Mouse (Mus musculus) adrenal gland (tissue): Measurements from ENCODE around the gene Hspa1l.

Experiments
- intact Hi-C: fragments of 180-260 bp; cut with DNase I; formaldehyde crosslinking; loops from one replicate; pipeline ENCODE4 v1.15.1; 2025

Gene Hspa1l

GRCm38 (mm10) chr17:35021842-35022477 lies 49.5 kb downstream of the Hspa1l start:
- intact Hi-C loops, result loop anchor here (5.0 to 10.0 kb wide), 3 partner anchors 40 to 213 kb away; partner anchors contain the start of genes Atp6v1g2, Ly6g5c and Nfkbil1

GRCm38 (mm10) chr17:35022541-35023060 lies 50.1 kb downstream of the Hspa1l start:
- intact Hi-C loops, result loop anchor here (5.0 to 10.0 kb wide), 3 partner anchors 40 to 212 kb away; partner anchors contain the start of genes Atp6v1g2, Ly6g5c and Nfkbil1

DNA sequence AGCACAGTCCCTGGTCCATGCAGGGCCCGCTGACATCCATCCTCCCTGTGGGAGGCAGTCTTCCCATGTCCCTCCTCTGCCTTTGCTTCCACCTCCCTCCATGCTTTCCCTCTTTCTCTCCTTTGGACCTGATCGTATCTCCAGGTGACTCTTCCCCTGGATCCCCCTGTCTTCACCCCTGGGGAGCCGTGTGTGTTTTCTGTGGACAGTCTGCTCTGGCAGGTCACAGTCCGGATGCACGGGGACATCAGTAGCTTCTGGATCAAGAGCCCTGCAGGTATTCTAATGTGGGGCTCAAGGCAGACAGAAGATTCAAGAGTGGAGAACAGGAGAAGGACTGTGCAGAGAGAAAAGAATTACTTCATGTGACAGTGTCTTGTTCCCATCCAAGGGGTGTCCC lies 50.7 kb downstream of the Hspa1l start:
- intact Hi-C loops, result loop anchor here (5.0 to 10.0 kb wide), 3 partner anchors 39 to 212 kb away; partner anchors contain the start of genes Atp6v1g2, Ly6g5c and Nfkbil1

- intact Hi-C loops, result loop anchor here (5.0 to 10.0 kb wide), 3 partner anchors 39 to 211 kb away; partner anchors contain the start of genes Atp6v1g2, Ly6g5c and Nfkbil1
Observed at GRCm38 (mm10) chr17:35023756-35024155, 51.3 kb downstream of the Hspa1l start.

- intact Hi-C loops, result loop anchor here (5.0 to 10.0 kb wide), 3 partner anchors 38 to 211 kb away; partner anchors contain the start of genes Atp6v1g2, Ly6g5c and Nfkbil1
Observed at GRCm38 (mm10) chr17:35024261-35024660, 51.8 kb downstream of the Hspa1l start.

GRCm38 (mm10) chr17:35024691-35025488 lies 52.4 kb downstream of the Hspa1l start:
- intact Hi-C loops, result loop anchor here (5.0 to 10.0 kb wide), 3 partner anchors 37 to 210 kb away; partner anchors contain the start of genes Atp6v1g2, Ly6g5c and Nfkbil1

DNA sequence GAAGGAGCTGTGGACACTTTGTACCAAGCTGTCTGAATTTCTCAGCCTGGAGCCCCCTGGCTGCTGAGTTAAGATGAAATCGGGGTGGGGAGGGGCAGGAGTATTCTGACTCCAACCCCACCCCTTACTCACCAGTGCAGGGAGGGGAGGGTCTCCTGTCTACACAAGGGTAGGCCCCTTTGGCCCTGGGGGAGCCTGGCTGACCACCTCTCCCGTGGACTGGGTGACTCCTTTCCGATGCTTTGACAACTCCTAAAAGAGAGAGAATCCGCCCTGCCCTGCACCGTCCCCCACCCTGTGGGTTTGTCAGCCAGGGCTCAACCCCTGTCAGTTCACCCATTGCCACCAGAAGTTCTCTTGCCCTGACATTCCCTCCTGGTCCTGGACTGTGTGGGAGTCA lies 53.7 kb downstream of the Hspa1l start:
- intact Hi-C loops, result loop anchor here (10.0 kb wide), 1 partner anchor 209 kb away; the partner anchor contains the start of genes Atp6v1g2 and Nfkbil1

DNA sequence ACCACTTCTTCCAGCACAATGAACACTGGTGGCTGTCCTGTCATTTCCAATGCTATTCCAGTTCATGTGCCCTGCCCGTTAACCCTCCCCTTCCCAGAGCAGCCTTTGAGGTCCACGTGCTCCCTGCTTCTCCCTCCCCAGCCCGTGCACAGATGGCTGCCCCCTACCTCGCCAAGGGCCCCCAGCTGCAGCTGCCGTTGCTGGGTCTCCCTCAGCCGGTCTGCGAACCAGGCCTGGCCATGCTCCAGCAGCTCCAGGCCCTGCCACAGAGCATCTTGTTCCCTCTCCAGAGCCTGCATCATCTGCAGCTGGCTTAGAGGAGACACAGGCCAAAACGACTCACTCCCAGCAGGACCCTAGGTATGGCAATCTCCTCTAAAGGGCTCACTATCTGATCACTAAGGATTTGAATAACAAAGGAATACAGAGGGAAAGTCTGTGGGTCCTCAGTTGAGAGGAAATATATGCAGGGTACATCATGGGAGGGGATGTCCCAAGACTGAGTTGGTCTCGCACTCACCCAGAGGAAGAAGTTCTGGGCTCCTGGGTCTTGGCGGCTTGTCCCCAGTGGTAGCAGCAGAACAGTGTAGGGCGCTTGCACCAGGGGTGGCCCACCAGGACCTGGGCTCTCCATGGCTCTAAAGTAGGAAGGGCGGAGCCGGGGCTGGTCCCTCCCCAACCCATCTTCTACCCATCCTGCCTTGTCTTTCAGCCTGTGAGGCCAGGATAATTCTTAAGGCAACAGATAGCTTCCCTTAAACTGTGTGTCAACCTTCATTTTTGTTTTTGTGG lies 55.0 kb downstream of the Hspa1l start, which contains the start of gene Sapcd1:
Gene Sapcd1 (minus strand): TSS at position 740 of the 792 bp plus-strand sequence.
- intact Hi-C loops, result loop anchor here (10.0 kb wide), 1 partner anchor 207 kb away; the partner anchor contains the start of genes Atp6v1g2 and Nfkbil1

DNA sequence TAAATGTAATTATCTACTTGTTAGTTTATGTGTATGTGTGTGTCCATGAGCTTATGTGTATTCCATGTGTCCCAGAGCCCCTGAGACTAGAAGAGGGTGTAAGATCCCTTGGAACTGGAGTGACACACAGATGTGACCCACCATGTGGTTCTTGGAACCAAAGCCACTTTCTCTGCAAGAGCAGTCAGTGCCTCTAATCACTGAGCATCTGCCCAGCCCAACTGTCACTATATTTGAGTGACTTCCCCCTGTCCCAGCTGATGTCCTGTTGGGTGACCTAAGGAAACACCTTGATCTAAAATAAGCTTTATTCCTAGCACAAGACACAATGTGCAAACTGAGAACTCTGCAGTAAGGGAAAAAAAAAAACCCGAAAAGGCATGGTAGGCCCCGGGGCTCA lies 55.8 kb downstream of the Hspa1l start:
- intact Hi-C loops, result loop anchor here (10.0 kb wide), 1 partner anchor 206 kb away; the partner anchor contains the start of genes Atp6v1g2 and Nfkbil1
